8 mouse cellular contexts compared by ENCODE assay signal in the genomic region with DNA sequence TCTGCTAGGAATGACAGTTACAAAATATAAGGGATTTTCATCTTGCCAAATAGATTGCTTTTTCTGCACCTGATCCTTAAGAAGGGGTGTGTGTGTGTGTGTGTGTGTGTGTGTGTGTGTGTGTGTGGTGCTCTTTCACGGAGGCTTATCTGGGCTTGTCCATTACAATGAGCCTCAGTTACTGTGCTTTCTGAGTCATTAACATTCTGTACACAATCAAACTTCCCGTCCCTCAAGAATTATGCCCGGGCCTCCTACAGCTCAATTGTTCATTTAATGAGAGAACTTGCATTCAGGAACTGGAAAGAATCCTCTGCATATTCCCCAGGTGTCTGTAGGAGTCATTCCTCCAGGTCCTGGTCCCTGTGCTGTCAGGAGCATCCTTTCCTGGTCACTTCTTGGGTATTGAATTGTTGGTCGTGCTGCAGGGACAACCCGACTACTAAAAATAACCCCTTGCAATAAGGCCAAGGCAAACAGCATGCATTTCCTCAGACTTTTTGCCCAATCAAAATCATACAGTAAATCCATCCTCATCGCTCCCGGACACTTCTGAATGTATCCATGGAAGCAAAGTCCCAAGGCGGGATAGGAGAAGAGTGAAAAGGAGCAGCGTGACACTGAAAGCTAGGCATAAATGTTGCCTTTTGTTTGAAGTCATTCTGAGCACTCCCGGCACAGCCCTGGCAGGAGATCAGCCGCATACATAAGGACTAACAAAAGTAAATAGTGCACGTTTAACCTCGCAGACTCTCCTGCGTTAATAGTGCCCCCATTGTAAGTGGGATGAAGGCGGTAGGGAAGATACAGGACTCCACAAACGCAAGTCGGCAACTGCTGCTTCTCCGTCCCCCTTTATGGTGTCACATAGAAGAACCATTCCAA. TPM values are rescaled to one million over a fixed set of nuclear protein-coding genes. Genes with fewer than 3 reads are reported as not detected.
DNase-seq lines count a peak whose midpoint lies in the region; ATAC-seq and TF ChIP-seq lines count a peak whose summit lies in the region.

No protein-coding gene starts in this region.

- TF ChIP-seq CTCF in thymus, adult 2 months (IDR thresholded peaks at IDR 0.05; ENCODE audit: borderline replicate concordance, control insufficient read depth, extremely low read depth, insufficient read depth, low read length, poor library complexity) = no peak

- H3K36me3 ChIP-seq in lung, embryonic 16.5 days (ENCODE audit: control insufficient read depth, insufficient read depth, low read length) = no peaks in the 10 kb centered on the region
- H3K36me3 ChIP-seq in embryonic facial prominence, embryonic 11.5 days (replicated peaks; ENCODE audit: control insufficient read depth, insufficient read depth, low read depth, low read length) = no peaks in the 10 kb centered on the region
- no peaks in the 10 kb centered on the region for H3K36me3 ChIP-seq in limb, embryonic 10.5 days
- no peaks in the 10 kb centered on the region for H3K36me3 ChIP-seq in stomach, embryonic 15.5 days
- no peaks in the 10 kb centered on the region for H3K36me3 ChIP-seq in thymus, adult 2 months (ENCODE audit: control insufficient read depth, insufficient read depth, low read length)

- no peak for DNase-seq in lung, postnatal 36 days
- DNase-seq in embryonic facial prominence, embryonic 11.5 days (ENCODE audit: low spot score) = peak; percentile 1
- no peak for DNase-seq in limb, embryonic 10.5 days (ENCODE audit: low spot score)
- DNase-seq in thymus, adult 2 months = no peak
- DNase-seq in frontal cortex, postnatal 25 days (ENCODE audit: low spot score in 2 of 2) = no peak
- no peak for DNase-seq in kidney, adult 8-10 months

- 12% methylated on average over 18 of the region's 18 CpGs for WGBS in lung, embryonic 16.5 days
- 23% methylated on average over 18 of the region's 18 CpGs for WGBS in embryonic facial prominence, embryonic 11.5 days
- WGBS in limb, embryonic 10.5 days = 20% methylated on average over 18 of the region's 18 CpGs
- 24% methylated on average over 18 of the region's 18 CpGs for WGBS in stomach, embryonic 15.5 days
- 24% methylated on average over 18 of the region's 18 CpGs for WGBS in thymus, adult 2 months

- 0 out of 2 replicates have a peak overlapping the region, but pooled peaks have one; percentile 5 for H3K27ac ChIP-seq in lung, embryonic 16.5 days (ENCODE audit: low read length)
- H3K27ac ChIP-seq in embryonic facial prominence, embryonic 11.5 days (replicated peaks; ENCODE audit: low read depth, low read length) = no peak overlapping the region
- H3K27ac ChIP-seq in limb, embryonic 10.5 days = no peak overlapping the region
- H3K27ac ChIP-seq in stomach, embryonic 15.5 days = no peak overlapping the region
- H3K27ac ChIP-seq in thymus, adult 2 months (ENCODE audit: control insufficient read depth, insufficient read depth, low read length) = no peak overlapping the region

- no peaks in the 10 kb centered on the region for H3K4me1 ChIP-seq in lung, embryonic 16.5 days (replicated peaks; ENCODE audit: control insufficient read depth, insufficient read depth, low read length)
- H3K4me1 ChIP-seq in embryonic facial prominence, embryonic 11.5 days (ENCODE audit: control insufficient read depth, insufficient read depth, low read length) = no peaks in the 10 kb centered on the region
- H3K4me1 ChIP-seq in limb, embryonic 10.5 days = no peaks in the 10 kb centered on the region
- no peaks in the 10 kb centered on the region for H3K4me1 ChIP-seq in stomach, embryonic 15.5 days
- no peaks in the 10 kb centered on the region for H3K4me1 ChIP-seq in thymus, adult 2 months (replicated peaks; ENCODE audit: control insufficient read depth, insufficient read depth, low read length)

- peak overlapping the region; percentile 39 for H3K9ac ChIP-seq in lung, embryonic 16.5 days (ENCODE audit: low read length)
- H3K9ac ChIP-seq in embryonic facial prominence, embryonic 11.5 days (replicated peaks; ENCODE audit: low read length) = no peak overlapping the region
- H3K9ac ChIP-seq in stomach, embryonic 15.5 days = no peak overlapping the region

- peak; percentile 60 for ATAC-seq in lung, embryonic 16.5 days (ENCODE audit: low read depth)
- no peak; the same call in 1 of the 2 replicates for ATAC-seq in embryonic facial prominence, embryonic 11.5 days (replicated peaks; ENCODE audit: insufficient number of reproducible peaks, low FRiP score, low TSS enrichment, low read depth)
- no peak for ATAC-seq in stomach, embryonic 15.5 days (ENCODE audit: insufficient read depth, low FRiP score, low read depth)

- no peak for TF ChIP-seq POLR2A in thymus, adult 2 months (IDR thresholded peaks at IDR 0.05; ENCODE audit: control insufficient read depth, extremely low read depth, insufficient read depth, low read length, poor library complexity)

- H3K4me3 ChIP-seq in lung, embryonic 16.5 days (ENCODE audit: low read length) = peak overlapping the region; percentile 37
- H3K4me3 ChIP-seq in embryonic facial prominence, embryonic 11.5 days (ENCODE audit: low read depth, low read length) = peak overlapping the region; percentile 14; the same call in 1 of the 2 replicates
- peak overlapping the region; percentile 27 for H3K4me3 ChIP-seq in limb, embryonic 10.5 days
- peak overlapping the region; percentile 14; the same call in 1 of the 2 replicates for H3K4me3 ChIP-seq in stomach, embryonic 15.5 days (replicated peaks)
- no peak overlapping the region for H3K4me3 ChIP-seq in thymus, adult 2 months (ENCODE audit: control insufficient read depth, insufficient read depth, low read length)

- no peaks in the 10 kb centered on the region for H3K9me3 ChIP-seq in lung, embryonic 16.5 days (ENCODE audit: control insufficient read depth, low read length)
- no peaks in the 10 kb centered on the region for H3K9me3 ChIP-seq in embryonic facial prominence, embryonic 11.5 days (replicated peaks; ENCODE audit: control insufficient read depth, low read length)
- H3K9me3 ChIP-seq in limb, embryonic 10.5 days (replicated peaks) = no peaks in the 10 kb centered on the region
- H3K9me3 ChIP-seq in stomach, embryonic 15.5 days = no peaks in the 10 kb centered on the region

- H3K27me3 ChIP-seq in lung, embryonic 16.5 days (ENCODE audit: control insufficient read depth, insufficient read depth, low read depth, low read length) = no peaks in the 10 kb centered on the region
- H3K27me3 ChIP-seq in embryonic facial prominence, embryonic 11.5 days (ENCODE audit: control insufficient read depth, insufficient read depth, low read length) = no peaks in the 10 kb centered on the region; the same call in 1 of the 2 replicates
- H3K27me3 ChIP-seq in limb, embryonic 10.5 days (ENCODE audit: low read depth, poor library complexity, severe bottlenecking) = peaks cover 23% of the 10 kb centered on the region
- no peaks in the 10 kb centered on the region for H3K27me3 ChIP-seq in stomach, embryonic 15.5 days (replicated peaks)
- H3K27me3 ChIP-seq in thymus, adult 2 months (ENCODE audit: control insufficient read depth, insufficient read depth, low read length) = no peaks in the 10 kb centered on the region

- peak overlapping the region; percentile 57 for H3K4me2 ChIP-seq in lung, embryonic 16.5 days (ENCODE audit: low read depth, low read length)
- peak overlapping the region; percentile 32 for H3K4me2 ChIP-seq in embryonic facial prominence, embryonic 11.5 days (ENCODE audit: low read depth, low read length)
- H3K4me2 ChIP-seq in stomach, embryonic 15.5 days = peak overlapping the region; percentile 41

RNA-seq across cellular contexts. Expression of a gene that starts 1.1 kb away (rescaled TPM):
- 1.9 and 2.6 TPM in 2 replicates for polyA plus RNA-seq in lung, embryonic 16.5 days (2015; fragmentation: Nextera tagmentation; extraction: Ambion mirVana)
- polyA plus RNA-seq in embryonic facial prominence, embryonic 11.5 days (2014; fragmentation: Nextera tagmentation; extraction: Ambion mirVana) = 2.5 and 2.6 TPM in 2 replicates
- polyA plus RNA-seq in limb, embryonic 10.5 days (2016; fragmentation: Nextera tagmentation; extraction: Ambion mirVana) = 0.15 and 0.25 TPM in 2 replicates
- 0.45 and 0.68 TPM in 2 replicates for polyA plus RNA-seq in stomach, embryonic 15.5 days (2015; fragmentation: Nextera tagmentation; extraction: Ambion mirVana)
- polyA plus RNA-seq in thymus, adult 2 months (2012; rRNA removed) = not detected in 2 replicates
